Mouse (Mus musculus) naive thymus-derived CD4-positive, alpha-beta T cell, adult 2 months (primary cell): ENCODE data around the gene March8.

Experiments used
- DNase-seq: peaks from one replicate; pipeline ENCODE4 v3.0.0-alpha.2; 2011; ENCODE audit warnings: low read depth

Gene March8

DNA sequence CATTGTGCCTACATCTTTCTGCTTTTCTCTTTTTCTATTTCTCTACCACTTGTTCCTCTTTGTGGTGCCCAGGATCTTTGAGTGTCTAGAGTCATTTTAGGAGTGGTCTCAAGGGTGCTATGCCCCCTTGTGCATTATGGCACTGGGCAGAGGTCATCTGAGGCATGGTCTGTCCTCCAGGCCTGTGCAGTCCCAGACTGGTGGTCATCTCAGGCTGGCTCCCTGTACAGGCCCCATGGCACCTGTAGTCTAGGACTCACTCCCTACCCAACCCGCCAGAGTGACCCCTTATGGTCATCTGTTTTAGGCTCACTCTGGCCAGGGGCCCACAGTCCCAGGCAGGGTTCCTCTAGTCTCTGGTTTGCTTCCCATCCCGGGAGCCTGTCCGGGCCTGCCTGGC lies 33.7 kb downstream of the March8 start:
- no peak for DNase-seq

DNA sequence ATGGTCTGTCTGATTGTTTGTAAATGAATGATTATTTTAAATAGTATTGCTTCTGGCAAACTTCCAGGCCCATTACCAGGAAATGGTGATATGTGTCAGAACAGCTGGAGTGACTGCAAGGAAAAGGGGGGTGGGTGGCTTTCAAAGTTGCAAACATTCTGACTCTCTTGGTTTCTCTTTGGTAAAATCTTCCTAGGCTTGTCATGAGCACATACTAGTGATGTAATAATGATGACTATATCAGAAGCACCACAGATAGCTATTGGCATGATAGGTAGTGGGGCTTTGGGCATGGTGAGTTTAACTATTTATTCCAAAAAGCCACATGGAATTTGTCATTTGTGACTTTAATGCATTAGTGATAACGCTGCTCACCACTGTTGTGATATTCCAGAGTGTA lies 36.3 kb downstream of the March8 start:
- no peak for DNase-seq

DNA sequence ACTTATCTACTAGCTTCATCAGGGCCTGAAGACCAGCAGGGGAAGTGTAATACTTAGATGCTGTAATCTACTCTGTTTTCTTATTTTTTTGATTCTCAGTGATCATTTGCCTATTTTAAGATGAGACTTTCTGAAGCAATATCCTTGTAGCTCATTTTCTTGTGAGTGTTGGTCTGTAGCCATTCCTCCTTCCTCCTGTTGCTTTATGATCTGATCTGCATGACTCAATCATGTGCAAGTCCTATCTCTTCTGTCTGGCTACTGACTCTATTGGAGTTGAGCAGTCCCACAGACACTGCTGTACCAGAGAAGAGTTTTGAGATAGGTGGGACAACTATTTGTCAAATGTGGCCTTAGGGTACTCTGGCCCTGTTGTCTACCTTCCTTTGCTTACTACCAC lies 36.8 kb downstream of the March8 start:
- DNase-seq: no peak

DNA sequence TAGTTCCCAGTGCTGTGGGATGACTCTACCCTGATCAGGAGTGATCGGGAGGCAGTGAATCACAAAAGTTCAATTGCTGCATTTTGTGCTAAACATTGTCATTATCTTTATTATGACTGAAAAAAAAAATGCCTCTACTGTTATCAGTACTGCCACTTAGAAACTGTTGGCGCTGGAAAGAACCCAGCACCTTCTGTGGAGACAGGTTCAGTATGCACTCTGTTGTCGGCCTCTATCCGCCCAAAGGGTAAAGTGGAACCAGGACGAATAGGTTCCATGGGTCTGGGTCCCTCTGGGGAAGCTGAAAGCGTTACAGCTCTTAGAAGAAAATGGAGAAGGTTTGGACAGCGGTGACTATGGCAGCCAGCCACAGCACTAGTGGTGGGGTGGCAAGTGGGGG lies 41.1 kb downstream of the March8 start:
- DNase-seq: no peak

DNA sequence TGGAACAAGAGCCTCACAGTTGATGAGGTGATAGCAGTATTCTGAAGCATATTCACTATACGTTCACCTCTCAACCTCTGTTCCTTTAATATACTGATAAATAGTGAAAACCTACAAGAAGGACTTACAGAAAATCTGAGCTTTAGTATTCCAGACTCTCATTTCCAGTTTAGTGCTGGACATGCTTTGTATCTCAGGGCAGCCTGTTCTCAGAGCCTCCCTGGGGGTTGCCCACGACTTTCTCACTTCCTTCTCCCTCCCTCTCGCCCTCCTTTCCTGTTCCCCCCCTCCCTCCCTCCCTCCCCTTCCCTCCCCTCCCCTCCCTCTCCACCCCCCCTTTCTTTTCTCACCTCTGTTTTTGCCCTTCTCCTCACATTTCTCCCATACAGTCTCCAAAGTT lies 42.3 kb downstream of the March8 start:
- DNase-seq: no peak

DNA sequence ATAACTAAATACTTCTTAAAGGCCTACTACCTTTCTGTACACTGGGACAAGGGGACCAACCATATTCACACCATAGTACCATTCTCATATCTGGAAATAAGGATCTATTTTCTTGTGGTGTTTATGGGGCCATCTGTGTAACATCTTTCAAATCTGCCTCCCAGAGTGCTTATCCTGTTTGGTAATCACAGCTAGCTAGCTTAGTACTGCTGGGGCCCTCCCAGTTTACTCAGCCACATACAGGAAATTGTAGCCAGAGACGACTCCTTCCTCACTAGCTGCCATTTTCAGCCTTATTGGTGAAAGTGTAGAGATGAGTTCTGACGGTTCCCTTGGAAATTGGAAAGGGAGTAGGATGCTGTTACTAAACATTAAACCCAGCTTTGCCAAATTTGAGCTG lies 43.8 kb downstream of the March8 start:
- no peak for DNase-seq

DNA sequence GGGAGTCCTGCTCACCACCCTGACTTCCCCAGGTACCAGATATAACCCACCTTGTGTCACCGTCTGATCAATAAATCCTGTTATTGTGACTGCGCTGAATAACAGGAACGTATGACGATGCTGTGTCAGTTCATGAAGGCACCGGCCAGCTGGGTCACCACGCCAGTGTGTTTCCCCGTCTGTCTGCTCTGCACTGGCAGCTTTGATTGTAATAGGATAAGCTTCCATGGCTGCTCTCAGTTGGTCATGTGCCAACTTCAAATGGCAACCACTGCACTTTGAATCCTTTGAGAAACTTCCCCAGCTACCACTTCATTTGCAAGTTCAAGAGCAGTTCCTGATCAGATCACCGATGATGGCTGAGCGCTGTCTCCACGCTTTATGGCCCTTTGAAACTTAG lies 45.8 kb downstream of the March8 start:
- no peak for DNase-seq

DNA sequence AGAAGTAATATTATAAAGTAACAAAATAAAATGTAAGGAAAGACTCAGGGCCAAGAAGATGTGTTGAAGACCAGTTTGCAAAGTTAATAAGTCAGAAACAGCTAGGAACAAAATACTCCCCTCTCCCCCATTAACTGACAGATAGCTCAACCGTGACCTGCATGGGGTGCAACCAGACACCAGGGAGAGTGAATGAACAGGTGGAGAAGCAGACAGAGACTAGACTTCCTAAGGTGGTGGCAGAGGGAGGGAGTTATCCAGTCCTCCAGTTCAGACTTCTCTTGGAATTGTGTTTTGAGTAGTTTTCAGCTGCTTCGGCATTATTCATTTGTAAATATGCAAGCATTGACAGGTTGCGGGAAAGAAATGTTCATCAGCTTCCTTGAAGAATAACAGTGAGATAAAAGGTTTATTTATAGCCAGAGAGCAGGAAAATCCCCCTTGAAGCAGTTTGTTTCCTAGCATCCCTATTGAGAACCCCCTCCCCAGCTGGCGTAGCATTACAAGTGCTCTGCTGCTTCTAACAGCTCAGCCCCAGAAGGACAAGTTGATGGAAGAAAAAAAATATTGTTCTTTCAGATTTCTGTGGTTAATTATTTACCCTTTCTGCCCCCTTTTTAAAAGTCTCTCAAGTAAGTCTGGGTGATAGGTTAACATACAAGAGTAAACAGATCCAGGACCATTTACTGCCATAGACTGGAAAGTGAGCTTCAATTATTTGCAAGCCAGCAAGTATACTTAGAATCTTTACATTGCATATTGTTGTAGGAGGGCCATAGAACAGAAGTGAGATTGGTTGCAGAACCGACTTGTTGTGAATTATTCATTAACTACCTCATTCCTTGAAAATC lies 47.6 kb downstream of the March8 start:
- DNase-seq: no peak

DNA sequence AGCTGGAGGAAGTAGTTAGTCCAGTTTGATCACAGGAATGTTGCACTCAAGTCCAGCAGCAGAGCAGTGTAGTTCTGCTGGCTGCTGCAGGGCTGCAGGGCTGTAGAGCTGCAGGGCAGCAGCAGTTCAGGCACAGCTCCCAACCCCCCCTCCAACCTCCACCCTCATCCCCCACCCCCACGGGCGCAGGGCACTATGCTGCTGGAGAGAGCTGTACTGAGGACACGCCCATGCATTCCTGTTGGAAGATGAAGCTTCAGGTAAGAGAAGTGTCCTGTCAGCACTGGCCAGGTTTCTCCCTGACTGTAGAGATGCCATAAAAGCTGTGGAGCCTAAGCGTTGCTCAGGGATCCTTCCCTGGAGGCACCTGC lies 48.2 kb downstream of the March8 start:
- no peak for DNase-seq

DNA sequence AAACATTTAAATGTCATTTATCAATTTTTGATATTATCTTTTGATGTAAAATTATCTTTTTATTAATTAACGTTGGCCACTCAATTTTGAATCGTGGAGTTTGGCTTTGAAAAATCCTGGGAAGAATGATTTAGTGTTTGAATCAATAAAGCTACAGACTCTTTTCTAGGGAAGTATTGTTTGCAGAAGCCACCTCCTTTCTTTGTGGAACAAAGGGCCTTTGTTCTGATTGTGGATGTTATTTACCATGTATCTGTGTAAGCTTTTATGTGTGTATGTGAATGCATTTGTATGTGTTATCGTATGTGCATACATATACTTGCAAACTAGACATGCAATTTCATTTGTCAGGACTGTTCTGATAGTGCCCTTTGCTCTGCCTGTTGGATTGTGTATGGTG lies 48.7 kb downstream of the March8 start:
- DNase-seq: no peak

DNA sequence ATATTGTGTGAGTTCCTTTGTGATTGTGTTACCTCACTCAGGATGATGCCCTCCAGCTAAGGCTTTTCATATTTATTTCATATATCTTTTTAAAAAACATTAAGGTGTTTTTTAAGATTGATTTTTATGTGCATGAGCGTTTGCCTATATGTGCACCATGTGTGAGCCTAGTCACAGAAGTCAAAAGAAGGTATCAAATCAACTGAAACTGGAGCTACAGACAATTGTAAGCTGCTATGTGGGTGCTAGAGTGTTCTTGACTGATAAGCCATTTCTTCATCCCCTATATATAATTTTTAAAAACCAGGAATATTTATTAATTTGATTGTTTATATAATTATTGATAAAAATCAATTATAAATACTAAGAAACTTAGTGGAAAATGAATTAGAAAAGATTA lies 50.2 kb downstream of the March8 start:
- no peak for DNase-seq

DNA sequence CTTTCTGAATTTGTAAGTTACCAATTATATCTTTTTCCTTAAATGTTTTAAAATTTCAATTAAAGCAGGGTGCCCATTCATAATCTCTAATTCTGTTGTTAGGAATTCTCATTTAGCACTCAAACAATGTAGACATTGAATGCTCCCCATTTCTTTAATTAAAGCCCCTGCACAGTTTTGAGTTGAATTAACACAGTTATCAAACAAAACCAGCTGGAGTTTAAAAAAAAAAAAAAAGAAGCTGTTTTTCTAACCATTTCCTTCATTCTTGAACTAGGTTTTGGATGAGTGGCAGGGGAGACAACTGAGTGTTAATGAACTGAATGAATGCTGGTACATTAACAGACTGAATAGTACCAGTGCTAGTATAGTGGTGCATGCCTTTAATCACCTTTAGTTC lies 51.7 kb downstream of the March8 start:
- DNase-seq: no peak

DNA sequence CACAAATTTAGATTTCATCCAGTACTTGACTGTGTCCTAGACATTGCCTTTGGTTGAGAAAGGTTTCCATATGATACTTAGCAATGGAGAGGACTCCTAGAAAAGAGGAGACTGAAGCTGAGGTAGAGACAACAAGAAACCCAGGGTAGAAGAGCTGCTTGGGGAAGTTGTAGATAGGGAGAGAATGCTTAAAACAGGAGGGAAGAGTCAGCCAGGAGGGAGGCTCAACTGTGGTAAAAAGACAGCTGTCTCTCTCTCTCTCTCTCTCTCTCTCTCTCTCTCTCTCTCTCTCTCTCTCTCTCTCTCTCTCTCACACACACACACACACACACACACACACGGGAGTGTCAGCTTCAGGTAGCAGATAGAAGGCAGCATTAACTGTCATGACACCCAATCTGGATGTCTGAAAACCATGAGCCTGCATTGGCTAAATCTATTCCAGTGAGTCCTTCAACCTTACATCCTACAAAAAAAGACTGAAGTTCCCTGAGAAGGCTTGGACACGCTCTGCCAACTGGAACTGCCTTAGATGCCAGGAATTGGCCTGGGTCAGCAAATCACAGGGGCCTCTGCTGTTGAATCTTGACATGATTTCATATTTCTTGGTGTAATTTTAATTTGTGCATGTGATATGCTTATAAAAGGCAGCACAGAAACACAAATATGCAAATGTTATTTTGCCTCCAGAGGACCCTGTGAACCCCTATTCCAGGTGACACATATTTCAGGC lies 57.3 kb downstream of the March8 start:
- DNase-seq: no peak

DNA sequence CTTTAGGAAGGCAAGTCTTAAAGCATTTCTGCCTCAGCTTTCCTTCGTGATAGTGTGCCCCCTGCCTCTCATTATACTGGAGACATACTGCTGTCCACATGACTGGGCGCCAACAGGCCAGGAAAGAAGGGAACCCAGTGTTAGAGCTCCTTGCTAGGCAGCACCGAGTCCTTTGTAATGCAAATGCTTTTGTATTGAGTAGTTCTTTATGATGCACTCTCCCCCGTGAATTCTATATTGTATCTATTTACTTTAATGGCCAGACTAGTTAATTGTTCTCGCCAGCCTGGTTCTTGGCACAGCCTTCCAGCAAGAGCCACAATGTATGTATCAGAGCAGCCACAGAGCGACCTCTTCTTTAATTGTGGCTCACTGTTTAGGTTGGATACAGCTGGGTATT lies 59.8 kb downstream of the March8 start:
- no peak for DNase-seq

DNA sequence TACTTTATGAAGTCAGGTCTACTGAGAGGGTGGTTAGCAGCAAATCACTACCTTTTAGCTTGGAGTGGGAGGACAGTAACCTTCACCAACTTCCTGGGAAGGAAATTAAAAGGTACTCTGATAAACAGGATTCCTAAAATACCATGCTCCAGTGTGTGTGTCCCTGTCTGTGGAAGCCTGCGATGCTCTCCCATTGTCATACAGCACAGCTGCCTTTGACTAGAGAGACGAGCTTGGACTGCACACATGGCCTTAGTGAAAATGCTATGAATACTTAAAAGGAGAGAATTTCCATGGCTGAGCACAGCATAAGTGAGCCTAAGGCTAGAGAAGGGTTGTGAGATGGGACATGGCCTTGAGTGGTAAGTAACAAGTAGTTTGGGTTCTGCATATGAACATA lies 60.3 kb downstream of the March8 start:
- no peak for DNase-seq

DNA sequence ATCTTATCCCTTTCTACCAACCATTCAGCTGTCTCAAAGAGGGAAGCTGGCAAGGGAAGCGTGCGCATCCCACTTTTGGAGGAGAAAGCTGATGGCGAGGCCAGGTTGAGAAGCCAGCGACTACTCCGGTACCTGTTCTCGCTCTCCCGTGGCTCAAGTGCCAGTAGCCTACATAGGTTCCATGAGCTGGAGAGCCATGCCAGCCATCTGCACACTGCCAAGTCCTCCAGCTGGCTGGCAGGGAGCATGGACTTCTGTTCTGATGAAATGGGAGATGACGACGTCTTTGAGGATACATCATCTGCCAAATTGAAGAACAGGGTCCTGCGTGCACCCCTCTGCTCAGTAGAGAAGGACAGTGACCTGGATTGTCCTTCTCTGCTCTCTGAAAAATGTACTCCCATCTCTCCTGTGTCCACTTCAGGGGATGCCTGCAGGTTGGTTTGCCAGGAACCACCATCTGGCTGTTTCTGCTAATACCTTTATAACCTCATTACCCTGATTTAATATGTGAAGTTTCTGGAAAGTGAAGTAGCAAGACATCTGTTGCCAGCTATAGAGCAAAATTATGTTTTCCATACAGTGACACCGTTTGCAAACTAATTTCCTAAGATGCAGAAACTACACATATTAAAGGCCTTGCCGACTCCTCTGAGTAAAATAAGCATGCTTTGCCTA lies 64.1 kb downstream of the March8 start:
- no peak for DNase-seq

DNA sequence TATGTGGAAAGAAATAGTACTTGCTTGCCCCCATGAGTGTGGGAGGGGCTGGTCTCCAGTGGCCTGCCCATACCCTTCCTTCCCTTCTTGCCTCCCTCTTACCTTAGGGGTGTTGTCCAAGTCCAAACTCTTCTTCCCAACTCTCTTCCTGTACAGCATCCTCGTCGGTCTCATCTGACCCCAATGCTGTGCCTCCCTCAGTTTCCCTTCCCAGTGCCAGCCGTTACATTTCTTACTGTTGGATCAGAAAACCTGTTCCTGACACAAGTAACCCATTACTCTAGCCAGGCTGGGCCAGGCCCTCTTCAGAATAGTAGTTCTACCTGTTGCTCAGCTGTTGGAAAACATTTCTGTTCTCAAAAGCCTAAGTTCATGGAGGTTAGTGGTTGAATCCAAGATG lies 64.6 kb downstream of the March8 start:
- no peak for DNase-seq

DNA sequence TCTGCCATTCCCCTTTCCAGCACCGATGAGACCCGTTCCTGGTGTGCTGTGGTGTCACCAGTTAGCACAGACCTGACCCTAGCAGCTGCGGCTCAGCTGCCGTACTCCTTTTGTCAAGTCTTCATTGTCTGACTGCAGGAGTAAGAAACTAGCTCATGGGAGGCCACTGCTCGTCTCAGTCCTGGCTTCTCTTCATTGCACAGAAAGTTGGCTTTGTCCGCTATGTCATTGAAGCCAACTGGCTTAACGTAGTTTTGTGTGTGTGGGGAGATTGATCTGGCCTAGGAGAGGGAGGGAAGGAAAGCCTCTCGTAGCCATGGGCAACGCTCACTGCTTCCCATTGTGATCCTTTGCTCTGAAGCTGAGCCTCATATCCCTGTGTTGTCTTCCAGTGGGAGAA lies 67.4 kb downstream of the March8 start:
- no peak for DNase-seq

DNA sequence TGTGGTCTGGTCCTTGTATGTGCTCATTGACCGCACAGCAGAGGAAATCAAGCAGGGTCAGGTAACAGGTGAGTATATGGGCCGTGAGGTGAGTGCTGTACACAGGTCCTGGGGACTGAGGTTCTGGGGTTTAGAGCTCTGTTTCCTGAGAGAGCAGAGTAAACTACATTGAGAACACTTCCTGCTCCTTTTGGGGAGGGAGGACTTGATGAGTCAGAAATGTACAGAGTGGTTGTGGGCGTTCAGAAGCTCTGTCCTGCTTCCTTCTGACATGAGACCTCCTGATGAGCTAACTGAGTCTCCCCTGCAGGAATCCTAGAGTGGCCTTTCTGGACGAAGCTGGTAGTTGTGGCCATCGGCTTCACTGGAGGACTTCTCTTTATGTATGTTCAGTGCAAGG lies 67.9 kb downstream of the March8 start:
- DNase-seq: no peak

DNA sequence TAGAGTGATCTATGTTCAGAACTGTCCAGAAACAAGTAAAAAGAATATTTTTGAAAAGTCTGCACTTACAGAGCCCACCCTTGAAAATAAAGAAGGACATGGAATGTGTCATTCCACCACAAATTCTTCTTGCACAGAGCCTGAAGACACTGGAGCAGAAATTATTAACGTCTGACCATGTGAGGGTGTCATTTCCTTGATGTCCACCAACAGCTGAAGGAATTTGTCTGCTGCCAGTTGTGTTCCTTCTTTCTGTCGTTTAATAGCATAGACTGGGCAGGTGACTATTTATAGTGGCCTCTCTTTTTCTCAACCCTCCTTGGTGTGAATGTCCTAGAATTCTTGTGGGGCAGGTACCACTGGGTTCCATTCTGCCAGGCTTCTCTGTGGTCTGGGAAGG lies 68.3 kb downstream of the March8 start:
- no peak for DNase-seq

DNA sequence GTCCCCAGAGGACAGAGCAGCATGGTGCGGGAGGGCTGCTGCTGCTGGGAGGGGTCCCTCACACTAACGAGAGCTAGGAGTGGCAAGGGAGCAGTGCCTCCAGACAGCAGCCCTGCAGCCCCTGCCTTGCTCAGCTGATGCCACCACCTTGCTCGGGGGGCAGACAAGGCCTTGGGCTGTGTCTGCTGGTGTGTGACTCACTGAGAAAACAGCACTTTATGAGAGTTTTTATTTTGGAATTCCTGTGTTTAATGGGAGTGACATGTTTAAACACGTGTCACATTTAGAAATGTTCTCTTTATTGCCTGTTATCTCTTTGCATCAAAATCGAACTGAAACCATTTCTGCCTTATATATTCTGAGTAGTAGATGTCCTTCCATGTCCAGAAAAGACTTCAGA lies 68.9 kb downstream of the March8 start:
- DNase-seq: no peak

DNA sequence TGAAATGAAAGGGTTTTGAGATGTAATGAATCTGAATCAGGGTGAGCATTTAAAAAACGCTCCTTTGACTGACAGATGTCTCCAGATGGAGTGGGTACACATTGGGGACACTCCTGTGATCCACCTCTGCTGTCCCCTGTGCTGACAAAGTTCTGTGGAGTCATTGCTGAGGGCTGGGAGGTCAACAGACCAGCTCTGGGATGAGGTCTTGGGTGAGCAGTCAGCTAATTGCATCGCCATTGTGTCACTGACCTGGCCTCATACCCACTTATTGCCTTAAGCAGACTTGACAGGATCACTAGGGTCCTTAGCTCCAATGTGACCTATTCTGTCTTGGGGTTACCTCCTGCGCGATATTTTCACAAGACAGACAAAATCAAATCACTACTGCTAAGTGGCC lies 69.4 kb downstream of the March8 start:
- DNase-seq: no peak

DNA sequence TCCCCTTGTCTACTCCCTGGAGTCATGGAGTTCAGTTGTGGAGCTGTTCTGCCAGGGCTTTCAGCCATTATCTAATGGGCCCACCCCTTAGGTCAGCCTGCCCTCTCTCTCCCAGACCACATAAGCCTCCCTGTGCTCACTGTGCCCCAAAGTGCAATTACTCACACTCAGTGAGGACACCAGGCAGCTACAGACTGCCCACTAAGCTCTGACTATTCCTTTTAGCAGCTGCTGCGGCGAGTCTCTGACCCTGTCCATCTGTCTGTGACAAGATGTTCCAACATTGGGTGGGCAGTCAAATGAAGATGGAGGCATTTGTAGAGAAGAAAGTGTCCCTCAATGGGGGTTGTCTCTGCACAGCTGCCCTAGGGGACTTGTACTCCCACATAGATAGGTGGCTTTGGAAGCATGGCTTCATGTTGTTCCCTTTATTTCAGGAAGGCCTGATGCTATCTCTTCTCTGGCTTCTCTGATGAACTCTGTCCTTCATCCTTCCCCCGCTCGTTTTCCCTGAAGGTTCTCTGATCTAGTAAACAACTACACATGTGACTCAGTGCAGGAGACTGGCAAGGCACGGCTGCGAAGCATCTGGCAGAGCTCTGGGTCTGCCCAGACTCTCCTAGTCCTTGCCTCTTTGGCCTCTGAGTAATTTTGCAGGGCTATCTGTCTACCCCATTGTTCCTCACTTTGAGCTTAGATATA lies 70.3 kb downstream of the March8 start:
- no peak for DNase-seq
